Comparison of ENCODE assay signal across 16 mouse cellular contexts in the genomic region with DNA sequence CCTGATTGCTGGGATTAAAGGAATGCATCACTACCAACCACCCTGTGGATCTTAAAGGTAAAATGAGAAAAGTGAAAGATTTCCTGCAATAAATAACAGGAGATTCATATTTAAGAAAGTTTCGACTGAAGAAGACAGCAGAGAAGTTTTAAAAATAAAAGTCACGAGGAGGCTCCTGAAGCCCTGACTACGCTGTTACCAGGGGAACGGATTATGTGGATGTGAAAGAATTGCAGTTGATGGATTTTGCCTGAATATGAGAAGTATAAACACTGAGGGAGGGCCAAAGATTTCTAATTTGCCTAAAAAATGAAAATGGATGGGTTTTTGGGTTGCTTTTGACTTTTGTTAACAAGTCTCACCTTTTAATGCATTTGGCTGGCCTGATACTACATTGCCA. TPM values are rescaled to one million over a fixed set of nuclear protein-coding genes. Genes with fewer than 3 reads are reported as not detected.
DNase-seq lines count a peak whose midpoint lies in the region.
"Had no signal": no experiment of that assay in that cellular context is flagged by ENCODE, and none has a peak within 500 bp of the region (broad histone marks: within the 10 kb centered on the region; RNA-seq: fewer than 3 reads in every experiment).

No protein-coding gene starts in this region.

- intact Hi-C loops in left cerebral cortex, postnatal 14 days (cut with DNase I) = no loop called here

- DNase-seq in embryo, embryonic 10.5 days (ENCODE audit: low spot score) = peak; percentile 5
- DNase-seq in embryo, embryonic 11 days = no peak
- peak; percentile 26 to 61 for DNase-seq in left cerebral cortex, postnatal 14 days (ENCODE audit: low spot score in 2 of 2)
- no peak for DNase-seq in left cerebral cortex, adult 11 months (ENCODE audit: low spot score)
- peak; percentile 8 for DNase-seq in right cerebral cortex, adult 18-20 months
- no peak for DNase-seq in right cerebral cortex, postnatal 36 days (ENCODE audit: low spot score in 2 of 2)
- peak; percentile 39 for DNase-seq in telencephalon, adult 2 months (ENCODE audit: low read depth, low spot score)
- no peak for DNase-seq in urinary bladder, postnatal 14 days (ENCODE audit: low spot score)
- DNase-seq: adrenal gland, postnatal 10 days; B cell, adult 2 months; cerebellum, adult 18-20 months; cerebellum, adult 9-11 months; cerebellum, postnatal 36 days; gastrocnemius, postnatal 14 days; heart, adult 2 months; heart, postnatal 14 days had no signal

RNA-seq across cellular contexts. Expression of gene Vwa8, which starts 24.8 kb away (rescaled TPM):
- 10 to 100 TPM; 21.1 to 24.3 TPM for total RNA-seq in left cerebral cortex, postnatal 14 days (2021)

Comparison
In these comparisons a context has a peak if more than half of its experiments do, and no peak if none do; other contexts are left out.
1. DNase-seq: peak in embryo, embryonic 10.5 days (single experiment), left cerebral cortex, postnatal 14 days (2 of 2), right cerebral cortex, adult 18-20 months (single experiment) and telencephalon, adult 2 months (single experiment); none in embryo, embryonic 11 days (single experiment), left cerebral cortex, adult 11 months (single experiment), right cerebral cortex, postnatal 36 days (0 of 2) and urinary bladder, postnatal 14 days (single experiment).